Comparison of ENCODE assay signal across 23 mouse cellular contexts in genomic region chr12:111249095-111249494, GRCm38 (mm10). TPM values are rescaled to one million over a fixed set of nuclear protein-coding genes. Genes with fewer than 3 reads are reported as not detected.
DNase-seq lines count a peak whose midpoint lies in the region; ATAC-seq and TF ChIP-seq lines count a peak whose summit lies in the region.
"Had no signal": no experiment of that assay in that cellular context is flagged by ENCODE, and none has a peak within 500 bp of the region (broad histone marks: within the 10 kb centered on the region; RNA-seq: fewer than 3 reads in every experiment).

No protein-coding gene starts in this region.

- H3K4me2 ChIP-seq in intestine, postnatal 0 days (replicated peaks; ENCODE audit: low read depth): no peak overlapping the region
- no peak overlapping the region for H3K4me2 ChIP-seq in intestine, embryonic 16.5 days (ENCODE audit: low read depth, low read length)
- no peak overlapping the region for H3K4me2 ChIP-seq in liver, embryonic 14.5 days (ENCODE audit: low read depth)
- no peak overlapping the region for H3K4me2 ChIP-seq in stomach, postnatal 0 days (replicated peaks; ENCODE audit: low read depth)
- H3K4me2 ChIP-seq: embryonic facial prominence, embryonic 12.5 days; heart, embryonic 11.5 days; hindbrain, embryonic 12.5 days; liver, embryonic 12.5 days; midbrain, embryonic 13.5 days; neural tube, embryonic 13.5 days had no signal

- H3K4me1 ChIP-seq in intestine, postnatal 0 days (replicated peaks; ENCODE audit: control insufficient read depth, insufficient read depth, low read length): no peaks in the 10 kb centered on the region
- H3K4me1 ChIP-seq in intestine, embryonic 16.5 days (ENCODE audit: control insufficient read depth, insufficient read depth, low read length): no peaks in the 10 kb centered on the region
- peaks cover 13 to 17% of the 10 kb centered on the region in 2 experiments for H3K4me1 ChIP-seq in liver, embryonic 14.5 days (replicated peaks; ENCODE audit: control insufficient read depth in 2 of 2, insufficient read depth in 2 of 2, low read length in 1 of 2)
- no peaks in the 10 kb centered on the region for H3K4me1 ChIP-seq in stomach, postnatal 0 days (replicated peaks; ENCODE audit: control insufficient read depth, insufficient read depth)
- H3K4me1 ChIP-seq: embryonic facial prominence, embryonic 12.5 days; hindbrain, embryonic 12.5 days; limb, embryonic 10.5 days; midbrain, embryonic 13.5 days; neural tube, embryonic 13.5 days had no signal

- no peak for TF ChIP-seq EP300 in liver, embryonic 14.5 days (IDR thresholded peaks at IDR 0.05; ENCODE audit: low read depth)
- TF ChIP-seq EP300 in stomach, postnatal 0 days (optimal IDR thresholded peaks at IDR 0.05): no peak

- WGBS in intestine, postnatal 0 days: 63% methylated on average over 3 of the region's 3 CpGs
- WGBS in intestine, embryonic 16.5 days: 60% methylated on average over 3 of the region's 3 CpGs
- WGBS in liver, embryonic 14.5 days (ENCODE audit: insufficient replicate concordance): 49% methylated on average over 3 of the region's 3 CpGs
- 63% methylated on average over 3 of the region's 3 CpGs for WGBS in stomach, postnatal 0 days

- H3K27me3 ChIP-seq in intestine, postnatal 0 days (replicated peaks; ENCODE audit: control insufficient read depth, insufficient read depth, low read length): no peaks in the 10 kb centered on the region
- H3K27me3 ChIP-seq in intestine, embryonic 16.5 days (replicated peaks; ENCODE audit: control insufficient read depth, insufficient read depth, low read length): no peaks in the 10 kb centered on the region
- H3K27me3 ChIP-seq in liver, embryonic 14.5 days (ENCODE audit: control insufficient read depth, insufficient read depth, low read length): no peaks in the 10 kb centered on the region
- H3K27me3 ChIP-seq in stomach, postnatal 0 days (ENCODE audit: control insufficient read depth, insufficient read depth, low read length): no peaks in the 10 kb centered on the region
- H3K27me3 ChIP-seq: embryonic facial prominence, embryonic 12.5 days; hindbrain, embryonic 12.5 days; liver, embryonic 12.5 days; midbrain, embryonic 13.5 days; neural tube, embryonic 13.5 days; Patski had no signal

- DNase-seq in liver, embryonic 14.5 days (ENCODE audit: low read depth in 3 of 3, low spot score in 3 of 3): no peak
- DNase-seq in liver (no peak), NIH3T3 (ENCODE audit: low read depth) (peak; percentile 46)
- DNase-seq in stomach, postnatal 0 days (ENCODE audit: low spot score): no peak
- no peak for DNase-seq in right cerebral cortex, postnatal 14 days
- DNase-seq: adrenal gland, postnatal 10 days; cerebellum, adult 9-11 months; gastrocnemius, postnatal 36 days; heart, postnatal 10 days; thymus, adult 18-20 months had no signal

- H3K36me3 ChIP-seq in intestine, postnatal 0 days (ENCODE audit: control insufficient read depth, insufficient read depth): peaks cover 31% of the 10 kb centered on the region
- H3K36me3 ChIP-seq in intestine, embryonic 16.5 days (ENCODE audit: control insufficient read depth, insufficient read depth, low read length): 0 out of 2 replicates have a peak, but pooled peaks cover 4% of the 10 kb centered on the region
- H3K36me3 ChIP-seq in liver, embryonic 14.5 days (replicated peaks; ENCODE audit: control insufficient read depth, insufficient read depth, low read depth): no peaks in the 10 kb centered on the region
- peaks cover 7% of the 10 kb centered on the region; the same call in 1 of the 2 replicates for H3K36me3 ChIP-seq in stomach, postnatal 0 days (ENCODE audit: control insufficient read depth, insufficient read depth, low read length)

- peak; percentile 55 for TF ChIP-seq CTCF in intestine, postnatal 0 days (IDR thresholded peaks at IDR 0.05; ENCODE audit: low read depth)
- TF ChIP-seq CTCF in liver, embryonic 14.5 days (IDR thresholded peaks at IDR 0.05; ENCODE audit: low read depth): peak; percentile 23
- peak; percentile 47 for TF ChIP-seq CTCF in stomach, postnatal 0 days (IDR thresholded peaks at IDR 0.05; ENCODE audit: low read depth)

- no peak overlapping the region for H3K4me3 ChIP-seq in intestine, postnatal 0 days (ENCODE audit: low read depth, low read length)
- no peak overlapping the region for H3K4me3 ChIP-seq in intestine, embryonic 16.5 days (ENCODE audit: low read length)
- no peak overlapping the region for H3K4me3 ChIP-seq in liver, embryonic 14.5 days (ENCODE audit: insufficient read depth in 1 of 2, low read depth in 2 of 2, low read length in 2 of 2)
- H3K4me3 ChIP-seq in stomach, postnatal 0 days (ENCODE audit: low read depth, low read length): no peak overlapping the region
- H3K4me3 ChIP-seq: embryonic facial prominence, embryonic 12.5 days; erythroblast, embryonic 14.5 days; hindbrain, embryonic 12.5 days; limb, embryonic 10.5 days; liver, embryonic 12.5 days; midbrain, embryonic 13.5 days; neural tube, embryonic 13.5 days had no signal

- no peak for ATAC-seq in intestine, postnatal 0 days
- no peak for ATAC-seq in intestine, embryonic 16.5 days
- ATAC-seq in liver, embryonic 14.5 days (ENCODE audit: insufficient read depth): no peak
- ATAC-seq in stomach, postnatal 0 days (ENCODE audit: low FRiP score, low TSS enrichment): no peak
- ATAC-seq: forebrain, embryonic 14.5 days; inflammation-experienced regulatory T-cells, adult 6 months; liver, embryonic 12.5 days; midbrain, embryonic 13.5 days; Patski had no signal

- H3K9ac ChIP-seq in intestine, postnatal 0 days (ENCODE audit: low read depth, low read length): no peak overlapping the region
- H3K9ac ChIP-seq in intestine, embryonic 16.5 days (ENCODE audit: low read depth, low read length): no peak overlapping the region
- no peak overlapping the region for H3K9ac ChIP-seq in liver, embryonic 14.5 days (replicated peaks)
- no peak overlapping the region for H3K9ac ChIP-seq in stomach, postnatal 0 days (ENCODE audit: low read length)
- H3K9ac ChIP-seq: embryonic facial prominence, embryonic 12.5 days; hindbrain, embryonic 12.5 days; liver, embryonic 12.5 days; midbrain, embryonic 13.5 days; neural tube, embryonic 13.5 days had no signal

- H3K9me3 ChIP-seq in intestine, postnatal 0 days (ENCODE audit: control insufficient read depth): no peaks in the 10 kb centered on the region
- H3K9me3 ChIP-seq in intestine, embryonic 16.5 days (ENCODE audit: control insufficient read depth, low read length): no peaks in the 10 kb centered on the region
- no peaks in the 10 kb centered on the region for H3K9me3 ChIP-seq in liver, embryonic 14.5 days (ENCODE audit: control insufficient read depth, low read length)
- no peaks in the 10 kb centered on the region for H3K9me3 ChIP-seq in stomach, postnatal 0 days (ENCODE audit: control insufficient read depth, low read length)
- H3K9me3 ChIP-seq: embryonic facial prominence, embryonic 12.5 days; hindbrain, embryonic 12.5 days; limb, embryonic 10.5 days; liver, embryonic 12.5 days; midbrain, embryonic 13.5 days; neural tube, embryonic 13.5 days had no signal

- no peak overlapping the region for H3K27ac ChIP-seq in intestine, postnatal 0 days (ENCODE audit: low read depth, low read length)
- H3K27ac ChIP-seq in intestine, embryonic 16.5 days (ENCODE audit: low read length): no peak overlapping the region
- no peak overlapping the region for H3K27ac ChIP-seq in liver, embryonic 14.5 days
- no peak overlapping the region for H3K27ac ChIP-seq in stomach, postnatal 0 days (replicated peaks)
- H3K27ac ChIP-seq: embryonic facial prominence, embryonic 12.5 days; hindbrain, embryonic 12.5 days; limb, embryonic 10.5 days; liver, embryonic 12.5 days; midbrain, embryonic 13.5 days; neural tube, embryonic 13.5 days had no signal

RNA-seq across cellular contexts. Expression of gene Amn, which starts 21.8 kb away (rescaled TPM):
- polyA plus RNA-seq in intestine, postnatal 0 days (2015; fragmentation: Nextera tagmentation; extraction: Ambion mirVana): 528 and 608 TPM in 2 replicates
- polyA plus RNA-seq in intestine, embryonic 16.5 days (2015; fragmentation: Nextera tagmentation; extraction: Ambion mirVana): 233 and 312 TPM in 2 replicates
- polyA plus RNA-seq in liver, embryonic 14.5 days (2012; rRNA removed): 0.61 and 0.77 TPM in 2 replicates
- polyA plus RNA-seq in liver, embryonic 14.5 days (2014; fragmentation: Nextera tagmentation; extraction: Ambion mirVana): 0.44 and 0.71 TPM in 2 replicates
- 0.22 TPM in 2 replicates for polyA plus RNA-seq in stomach, postnatal 0 days (2015; fragmentation: Nextera tagmentation; extraction: Ambion mirVana)
- polyA plus RNA-seq: inflammation-experienced regulatory T-cells, adult 6 months had no signal

Comparison
In these comparisons a context has a peak if more than half of its experiments do, and no peak if none do; other contexts are left out.
1. RNA of gene Amn, which starts 21.8 kb away (polyA plus RNA-seq): 528 to 608 TPM in intestine, postnatal 0 days and 233 to 312 TPM in intestine, embryonic 16.5 days; 0.44 to 0.77 TPM in liver, embryonic 14.5 days and 0.22 TPM in stomach, postnatal 0 days; every median in the first group is over 100 times any median in the second.
2. Peak in every context shown above with its lines, with median percentiles within 50 percentile points of each other: CTCF ChIP-seq.